Mouse (Mus musculus) myocyte (in vitro differentiated cells): Measurements from ENCODE around the gene Fam181a.

Experiments used
- E2F4 ChIP-seq: IDR thresholded peaks from one replicate; pipeline ENCODE4 v1.6.1; 2011; ENCODE audit warnings: mild to moderate bottlenecking, control low read depth, moderate library complexity; ENCODE audit not compliant: insufficient read depth
- MAX ChIP-seq: IDR thresholded peaks from one replicate; pipeline ENCODE4 v1.6.1; 2011; ENCODE audit warnings: low read depth, mild to moderate bottlenecking, control low read depth
- MYOD1 ChIP-seq, 3 experiments: IDR thresholded peaks; one replicate each; pipeline ENCODE4 v1.6.1; 2011; ENCODE audit warnings: control low read depth in 2 of 3, low read depth in 2 of 3, mild to moderate bottlenecking in 2 of 3, moderate library complexity in 1 of 3; ENCODE audit not compliant: insufficient read length in 2 of 3, control insufficient read depth in 1 of 3
- POLR2A ChIP-seq: IDR thresholded peaks from one replicate; pipeline ENCODE4 v1.6.1; 2011; ENCODE audit warnings: low read depth, mild to moderate bottlenecking, control low read depth, moderate library complexity; ENCODE audit not compliant: insufficient read length
- POLR2AphosphoS2 ChIP-seq: IDR thresholded peaks from one replicate; pipeline ENCODE4 v1.6.1; 2011; ENCODE audit warnings: low read depth, control low read depth; ENCODE audit not compliant: insufficient read length

DNA sequence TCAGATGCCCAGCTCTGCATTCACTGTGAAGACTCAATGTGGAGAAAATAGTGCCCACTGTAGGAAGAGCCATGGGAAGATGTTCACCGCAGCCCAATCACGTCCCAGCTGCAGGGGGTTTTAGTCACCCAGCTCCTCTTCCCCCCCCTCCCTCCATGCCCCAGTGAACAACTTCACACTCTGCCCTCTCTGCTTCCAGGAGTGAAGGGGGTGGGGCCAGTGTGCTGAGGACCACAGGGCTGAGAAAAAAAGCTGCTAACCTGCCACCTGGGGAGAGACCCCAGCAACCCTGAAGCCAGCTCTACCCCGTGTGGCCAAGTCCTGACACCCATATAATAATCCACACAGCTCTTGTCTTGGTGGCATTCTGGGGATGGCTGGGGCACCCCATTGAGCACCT lies 44.2 kb upstream of the Fam181a start:
- TF ChIP-seq POLR2A, result no peak
- no peak for TF ChIP-seq POLR2AphosphoS2
- no peak for TF ChIP-seq MAX
- TF ChIP-seq MYOD1 (IDR thresholded peaks at IDR 0.05; ENCODE audit: control insufficient read depth in 1 of 3, insufficient read length in 2 of 3, low read depth in 2 of 3), result no peak
- no peak for TF ChIP-seq E2F4
